Mouse (Mus musculus) heart, adult 18-20 months (tissue): ENCODE measurements around the gene Frem3. TPM values are rescaled to one million over a fixed set of nuclear protein-coding genes. Genes with fewer than 3 reads are reported as not detected.

Experiments used
- DNase-seq, 2 experiments: peaks; one replicate each; pipeline ENCODE4 v3.0.0; 2021 to 2022; ENCODE audit warnings: mixed read lengths in 1 of 2
- long read RNA-seq, 2 experiments: library from polyadenylated mRNA; stranded (forward); transcript quantifications; one replicate each; pipeline ENCODE4 v2.0.0; 2021
- total RNA-seq, 2 experiments: library from RNA; stranded (reverse); gene quantifications; 2 replicates each; pipeline ENCODE4 v1.2.3; 2021

Gene Frem3
- total RNA-seq = under 1 TPM in 1 of 2 experiments, not detected in 1; 0.07 TPM
- long read RNA-seq, experiment 1 = 0 reads
- long read RNA-seq, experiment 2 = 0 reads

DNA sequence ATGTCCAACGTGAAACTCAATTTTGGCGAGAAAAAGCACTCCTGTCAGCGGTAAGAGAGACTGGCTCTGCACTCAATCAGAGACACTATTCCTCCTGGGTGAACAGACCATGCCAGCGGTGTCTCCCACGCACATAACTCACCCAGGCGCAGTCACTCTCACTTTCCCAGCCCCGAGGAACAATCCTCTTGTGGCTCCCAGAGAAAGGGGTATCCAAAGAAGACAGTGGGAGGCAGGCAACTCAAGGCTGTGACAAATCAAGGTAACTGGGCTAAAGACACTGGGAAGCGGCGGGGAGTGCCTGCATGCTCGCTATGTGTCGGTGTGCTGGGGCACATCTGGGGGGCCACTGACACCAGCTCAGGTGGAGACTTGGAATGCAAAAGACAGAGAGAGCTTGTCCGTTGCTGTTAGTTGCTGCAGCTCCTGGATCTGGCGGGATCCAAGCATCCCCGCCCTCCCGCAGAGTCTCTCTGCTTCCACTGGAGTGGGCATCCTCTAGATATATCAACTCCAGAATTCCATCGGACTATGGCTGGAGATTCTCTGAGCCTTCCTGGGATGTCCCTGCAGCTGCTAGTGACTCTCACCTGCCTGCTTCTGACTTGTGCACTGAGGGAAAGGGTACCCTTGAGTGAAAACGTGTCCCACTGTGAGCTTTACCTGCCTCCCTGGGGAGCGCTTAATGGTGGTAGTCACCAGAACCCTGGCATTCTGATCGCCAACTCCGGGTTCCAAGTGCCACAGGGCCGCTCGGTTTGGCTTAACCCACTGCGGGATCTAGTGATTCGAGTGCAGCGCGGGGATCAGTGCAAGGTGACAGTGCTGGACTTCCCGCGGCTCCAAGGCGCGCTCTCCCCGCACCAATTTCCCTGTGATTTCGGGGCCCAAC, at the start of gene Frem3:
Gene Frem3 (plus strand): TSS at position 532 of the 892 bp plus-strand sequence.
- DNase-seq = no peak

DNA sequence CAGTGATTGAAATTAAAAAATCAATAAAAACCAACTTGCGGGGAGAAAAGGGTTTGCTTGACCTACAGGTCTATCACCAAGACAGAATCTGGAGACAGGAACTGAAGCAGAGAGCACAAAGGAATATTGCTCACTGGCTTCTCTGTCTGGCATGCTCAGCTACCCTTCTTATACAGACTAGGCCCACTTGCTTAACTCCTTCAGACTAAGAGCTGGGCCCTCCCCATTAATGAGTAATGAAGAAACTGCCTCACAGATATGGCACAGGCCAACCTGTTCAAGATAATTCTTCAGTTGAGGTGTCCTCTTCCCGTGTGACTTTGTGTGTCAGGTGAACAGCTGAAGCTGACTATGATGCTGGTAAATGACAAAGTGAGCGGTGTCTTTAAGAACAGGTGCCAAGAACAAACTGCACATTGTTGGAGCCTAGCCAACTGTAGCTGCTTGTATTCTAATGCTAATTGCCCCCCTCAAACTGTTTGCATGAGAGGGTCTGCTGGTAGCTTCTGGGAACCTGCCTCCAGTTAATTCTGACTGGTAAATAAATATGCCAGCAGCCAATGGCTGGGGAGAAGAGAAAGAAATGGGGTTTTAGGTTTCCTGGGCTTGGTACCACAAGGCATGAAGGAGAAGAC, 46.6 kb upstream of the Frem3 start:
- no peak for DNase-seq

DNA sequence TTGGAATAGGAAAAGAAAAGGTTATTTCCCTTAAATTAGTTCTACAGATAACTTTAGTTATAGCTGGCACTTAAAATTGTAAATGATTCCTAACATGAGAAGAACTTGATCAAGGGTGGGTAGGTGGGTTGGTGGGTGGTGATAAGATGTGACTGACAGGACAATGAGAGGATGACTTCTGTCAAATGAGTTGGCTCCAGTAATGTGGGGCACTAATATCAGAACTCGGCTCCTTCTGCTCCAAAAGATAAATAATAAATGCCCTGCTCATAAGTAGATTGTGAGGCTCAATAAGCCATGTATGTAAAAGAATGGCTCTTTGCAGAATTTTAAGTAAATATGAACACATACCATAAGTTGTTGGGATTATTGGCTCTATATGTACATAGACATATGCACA, 43.4 kb upstream of the Frem3 start:
- no peak for DNase-seq

DNA sequence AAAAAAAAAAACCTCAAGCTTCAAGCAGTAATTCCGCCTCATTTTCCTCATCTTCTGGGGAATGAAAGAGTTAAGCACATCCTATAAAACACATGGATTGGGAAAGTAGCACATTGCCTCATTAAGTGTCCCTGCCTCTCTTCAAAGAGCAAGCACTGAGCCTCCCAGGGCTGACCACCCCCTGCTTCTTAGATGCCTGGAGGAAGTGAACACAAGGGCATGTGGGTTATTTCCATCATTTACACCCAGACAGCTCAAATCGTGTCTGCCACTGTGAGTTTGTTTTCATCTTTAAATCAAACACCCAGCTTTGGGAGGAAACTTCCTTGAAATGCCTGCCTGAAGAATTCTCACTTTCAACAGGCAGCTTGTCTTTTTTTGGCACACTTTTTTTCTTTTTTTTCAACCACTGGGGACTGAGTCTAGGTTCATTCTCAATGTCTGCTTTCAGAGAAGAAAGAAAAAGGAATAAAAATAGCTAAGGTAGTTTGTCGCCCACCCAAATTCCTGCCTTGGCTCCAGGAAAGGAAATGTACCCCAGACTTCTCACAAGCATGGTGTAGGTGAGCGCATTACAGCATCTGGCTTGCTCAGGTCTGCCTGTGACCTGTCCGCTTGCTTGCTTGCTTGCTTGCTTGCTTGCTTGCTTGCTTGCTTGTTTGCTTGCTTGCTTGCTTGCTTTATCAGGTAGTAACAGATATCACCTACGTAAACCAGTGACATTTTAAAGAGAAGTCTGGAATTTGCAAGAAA, 42.5 kb upstream of the Frem3 start:
- DNase-seq = no peak

DNA sequence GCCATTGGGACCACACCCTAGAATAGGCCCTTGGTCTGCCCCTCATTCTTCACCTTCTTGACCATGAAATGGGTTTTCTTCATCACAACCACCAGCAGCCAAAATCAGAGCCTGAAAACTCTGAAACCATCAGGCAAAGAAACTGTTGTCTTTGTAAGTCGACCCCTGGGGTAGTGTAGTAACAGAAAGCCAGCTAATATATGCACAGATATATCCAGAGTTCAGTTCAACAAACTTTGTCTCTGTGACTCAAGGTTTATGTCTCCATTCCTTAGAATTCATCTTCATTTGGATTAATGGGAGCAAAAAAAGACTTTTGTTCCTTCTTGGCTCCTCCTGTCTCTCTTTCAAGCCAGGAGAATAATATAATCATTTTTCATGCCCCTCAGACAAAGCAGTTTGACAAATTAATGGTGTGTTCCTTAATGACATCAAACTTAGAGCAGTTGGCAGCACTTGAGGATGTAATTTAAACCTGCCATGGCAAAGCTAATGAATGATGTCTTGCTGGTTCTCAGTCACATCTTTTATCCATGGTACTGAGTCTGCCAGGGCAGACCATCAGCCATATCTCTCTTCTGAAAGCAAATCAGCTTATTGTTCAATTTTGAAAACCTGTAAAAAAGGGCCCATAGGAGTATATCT, 38.3 kb upstream of the Frem3 start:
- no peak for DNase-seq

DNA sequence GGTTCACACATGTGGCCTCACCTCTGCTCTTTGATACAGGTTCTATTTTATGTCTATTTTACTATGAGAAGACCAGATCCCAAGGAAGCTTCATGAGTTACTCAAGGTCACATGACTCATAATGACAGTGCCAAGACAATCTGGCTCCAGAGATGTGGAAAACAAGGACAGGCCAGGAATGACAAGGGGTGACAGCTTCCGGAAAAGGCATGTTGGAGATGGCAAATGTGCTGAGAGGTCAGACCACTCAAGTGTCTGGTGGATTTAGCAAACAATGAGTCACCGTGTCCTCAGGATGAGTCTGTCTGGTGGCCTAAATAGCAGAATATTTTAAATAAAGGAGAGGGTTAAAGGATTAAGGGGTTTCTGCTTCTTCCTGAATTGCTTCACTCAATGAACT, 33.8 kb upstream of the Frem3 start:
- no peak for DNase-seq

DNA sequence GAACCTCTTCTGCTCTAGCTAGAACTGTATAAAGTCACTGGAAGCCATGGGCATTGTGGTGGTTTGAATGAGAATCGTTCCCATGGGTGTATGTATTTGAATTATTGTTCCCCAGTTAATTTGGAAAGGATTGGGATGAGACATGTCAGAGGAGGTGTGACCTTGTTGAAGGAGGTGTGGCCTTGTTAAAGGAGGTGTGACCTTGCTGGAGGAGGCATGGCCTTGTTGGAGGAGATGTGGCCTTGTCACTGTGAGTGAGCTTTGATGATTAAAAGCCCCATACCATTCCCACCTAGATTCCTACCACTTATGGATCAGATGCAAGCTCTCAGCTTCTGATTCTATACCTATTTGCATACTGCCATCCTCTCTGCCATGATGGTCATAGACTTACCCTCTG, 31.8 kb upstream of the Frem3 start:
- no peak for DNase-seq

DNA sequence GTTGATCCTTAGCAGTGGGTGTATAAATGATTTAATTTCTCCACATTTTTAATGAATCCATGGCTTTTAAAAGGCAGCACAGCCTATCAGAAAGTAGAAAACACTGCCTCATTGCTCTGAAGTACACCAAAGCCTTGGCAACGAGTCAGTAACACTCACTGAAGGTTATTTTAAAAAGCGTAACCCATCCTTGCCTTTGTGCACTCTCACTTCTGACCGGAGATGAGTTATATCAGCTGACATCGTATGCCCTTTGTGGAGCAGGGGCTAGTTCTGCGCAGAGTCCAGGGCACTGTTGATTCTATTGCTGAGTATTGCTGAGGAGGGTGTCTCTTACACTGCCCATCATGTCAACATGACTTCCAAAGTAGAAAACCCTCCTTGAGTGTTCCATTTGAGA, 18.3 kb upstream of the Frem3 start:
- DNase-seq = no peak

DNA sequence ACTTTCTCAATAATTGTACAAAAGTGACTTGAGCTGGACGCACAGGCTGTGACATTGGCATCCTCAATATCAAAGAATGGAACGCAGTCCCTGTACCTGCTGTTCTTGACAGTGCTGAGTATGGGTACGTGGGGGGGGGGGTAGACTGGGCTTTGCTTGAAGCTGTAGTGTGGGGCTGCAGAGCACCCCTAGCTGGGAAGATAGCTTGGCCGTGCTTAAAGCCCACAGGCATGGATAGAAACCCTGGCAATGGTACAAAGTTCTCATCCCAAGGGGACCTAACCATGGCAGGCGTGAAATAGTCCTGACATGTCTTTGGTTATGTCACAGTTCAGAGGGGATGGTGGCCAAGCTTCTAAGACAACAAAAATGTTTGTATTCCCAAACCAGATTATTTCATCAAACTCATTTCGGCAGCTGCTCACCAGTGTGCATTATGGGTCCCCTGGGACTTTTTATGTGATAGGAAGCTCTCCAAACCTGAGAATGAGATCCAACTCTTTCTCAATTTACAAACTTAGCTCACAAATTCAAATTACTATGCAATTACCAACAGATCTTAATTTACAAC, 10.2 kb upstream of the Frem3 start:
- DNase-seq = peak; percentile 5 to 7

DNA sequence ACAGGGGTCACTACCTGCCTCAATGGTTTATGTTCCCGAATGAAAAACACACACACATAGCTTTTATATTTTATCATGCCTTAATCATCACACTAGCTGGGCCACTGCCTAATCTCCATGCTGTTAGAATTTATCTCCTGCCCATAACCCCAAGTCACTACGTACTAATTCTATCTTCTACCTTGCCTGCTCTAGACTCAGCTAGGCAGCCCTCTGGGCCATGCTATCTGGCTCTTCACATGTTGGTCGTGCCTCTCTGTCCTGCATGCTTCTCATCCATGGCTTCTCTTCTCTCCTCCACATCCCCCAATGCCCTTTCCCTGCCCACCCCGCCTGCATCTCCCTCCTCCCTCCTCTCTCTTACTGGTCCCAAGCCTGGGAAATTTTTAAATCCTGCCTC, 9.0 kb upstream of the Frem3 start:
- no peak for DNase-seq

DNA sequence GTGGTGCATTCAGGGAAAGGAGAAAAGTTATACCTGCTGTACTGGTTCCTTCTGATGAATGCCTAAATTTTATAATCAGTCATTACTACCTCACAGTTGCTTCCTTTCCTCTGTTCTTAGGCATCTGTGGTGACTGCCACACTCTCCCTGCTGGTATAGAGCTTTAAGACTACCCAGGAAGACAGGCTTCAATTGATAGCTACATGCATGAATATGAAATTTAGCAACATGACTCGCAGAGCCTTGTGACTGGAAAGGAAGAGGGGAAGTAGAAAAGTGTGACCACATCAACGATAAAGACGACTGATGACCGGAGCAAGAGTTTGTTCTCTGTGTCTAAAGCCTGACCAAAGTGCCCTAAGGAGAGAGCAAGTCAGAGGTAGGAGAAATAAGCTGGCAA, 3.8 kb upstream of the Frem3 start:
- DNase-seq = no peak

DNA sequence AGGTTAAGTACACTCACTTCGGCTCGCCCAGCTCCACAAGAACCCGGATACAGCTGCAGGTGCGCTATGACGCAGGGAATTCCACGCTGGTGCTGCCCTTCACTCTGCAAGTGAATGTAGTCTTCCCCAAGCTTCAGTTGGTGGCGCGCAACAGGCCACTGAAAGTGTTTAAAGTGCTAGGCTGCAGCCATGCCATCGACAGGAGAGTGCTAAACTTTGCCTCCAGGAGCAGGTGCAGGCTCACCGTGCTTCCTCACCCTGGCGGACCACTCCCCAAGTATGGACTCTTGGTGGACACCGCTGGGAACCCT, 516 bp downstream of the Frem3 start:
- DNase-seq = no peak

DNA sequence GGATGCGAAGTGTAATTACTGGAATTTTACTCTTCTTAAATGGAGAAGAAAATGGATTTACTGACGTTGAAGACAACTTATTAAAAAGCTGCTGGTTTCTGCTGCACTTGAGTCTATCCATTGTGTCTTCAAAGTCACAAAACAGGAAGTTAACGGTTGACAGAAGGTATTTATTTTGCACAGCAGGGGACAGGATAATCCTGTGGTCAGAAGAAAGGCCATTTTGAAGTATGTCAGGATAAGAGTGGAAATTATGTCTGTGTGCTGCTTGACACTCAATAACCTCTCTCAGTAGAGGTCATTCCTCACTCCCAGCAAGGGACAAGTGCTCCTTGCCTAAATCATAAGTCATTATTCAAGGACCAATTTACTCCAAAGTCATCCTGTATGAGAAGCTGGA, 8.9 kb downstream of the Frem3 start:
- no peak for DNase-seq

DNA sequence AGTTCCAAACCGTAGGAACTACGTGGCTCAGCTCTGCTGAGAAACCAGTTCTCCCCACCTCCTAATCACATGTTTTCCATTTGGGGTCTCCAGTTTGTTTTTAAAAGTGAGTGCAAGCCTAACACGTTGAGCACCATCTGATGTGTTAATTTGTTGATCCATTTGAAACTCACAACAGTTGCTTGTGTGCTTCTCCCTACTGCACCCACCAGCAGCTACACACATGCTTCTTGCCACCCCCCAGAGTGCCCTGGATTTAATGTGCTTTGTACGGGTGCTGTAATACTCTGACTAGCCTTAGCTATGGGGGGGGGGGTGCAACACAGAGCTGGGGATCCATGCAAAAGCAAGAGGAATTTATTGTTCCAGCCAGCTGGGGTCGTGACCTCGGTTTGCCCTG, 36.5 kb downstream of the Frem3 start:
- no peak for DNase-seq

DNA sequence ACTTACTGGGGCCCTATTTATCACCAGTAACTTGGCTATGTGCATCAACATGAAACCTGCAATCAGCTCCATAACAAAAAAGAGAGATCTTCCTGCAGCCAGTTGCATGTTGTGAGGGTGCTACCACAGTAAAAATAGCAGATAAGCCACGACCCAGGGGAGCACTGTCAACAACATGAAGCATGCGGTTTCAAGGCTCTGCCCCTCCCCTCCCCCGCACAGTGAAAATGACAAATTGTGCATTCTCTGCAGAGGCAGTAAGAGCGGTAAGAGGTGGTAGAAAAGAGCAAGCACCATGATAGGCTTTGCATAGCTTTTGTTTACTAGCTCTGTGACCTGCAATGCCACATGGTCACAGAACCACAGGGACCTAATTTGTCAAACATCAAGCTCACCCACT, 46.8 kb downstream of the Frem3 start:
- DNase-seq = no peak

DNA sequence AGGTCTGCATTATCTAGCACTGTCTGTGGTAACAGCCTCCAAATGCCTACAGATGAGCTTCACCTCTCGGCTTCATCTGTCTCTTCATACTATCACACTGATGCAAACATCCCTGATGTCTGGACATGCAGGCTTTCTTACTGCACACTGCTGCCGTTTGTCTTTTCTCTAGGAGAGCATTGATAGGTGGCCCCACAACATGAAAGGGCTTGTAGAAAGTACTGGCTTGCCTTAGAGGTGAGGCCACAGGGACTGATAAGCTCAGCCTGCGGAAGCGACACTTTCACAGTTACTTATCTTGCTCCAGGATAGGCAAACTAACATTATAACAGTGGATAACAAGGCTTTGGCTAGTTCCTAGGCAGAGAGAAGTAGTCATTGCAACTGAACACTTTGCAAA, 50.2 kb downstream of the Frem3 start:
- DNase-seq = no peak

DNA sequence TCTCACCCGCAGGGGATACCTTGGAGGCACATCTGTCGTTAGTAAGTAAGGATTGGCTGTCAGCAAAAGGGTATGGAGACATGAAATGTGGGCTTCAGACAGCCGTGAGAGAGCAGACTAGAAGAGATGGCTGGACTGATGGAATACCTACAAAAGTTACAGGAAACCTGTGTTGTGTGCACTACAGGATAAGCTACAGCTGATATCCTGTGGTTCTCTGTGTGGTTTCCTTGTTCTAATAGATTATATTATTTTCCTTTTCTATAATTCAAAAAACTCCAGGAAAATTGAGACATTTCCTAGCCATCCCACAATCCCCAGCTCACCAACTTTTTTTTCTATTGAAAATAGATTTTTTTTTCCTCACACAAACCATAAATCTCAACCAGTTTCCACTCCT, 52.6 kb downstream of the Frem3 start:
- no peak for DNase-seq

DNA sequence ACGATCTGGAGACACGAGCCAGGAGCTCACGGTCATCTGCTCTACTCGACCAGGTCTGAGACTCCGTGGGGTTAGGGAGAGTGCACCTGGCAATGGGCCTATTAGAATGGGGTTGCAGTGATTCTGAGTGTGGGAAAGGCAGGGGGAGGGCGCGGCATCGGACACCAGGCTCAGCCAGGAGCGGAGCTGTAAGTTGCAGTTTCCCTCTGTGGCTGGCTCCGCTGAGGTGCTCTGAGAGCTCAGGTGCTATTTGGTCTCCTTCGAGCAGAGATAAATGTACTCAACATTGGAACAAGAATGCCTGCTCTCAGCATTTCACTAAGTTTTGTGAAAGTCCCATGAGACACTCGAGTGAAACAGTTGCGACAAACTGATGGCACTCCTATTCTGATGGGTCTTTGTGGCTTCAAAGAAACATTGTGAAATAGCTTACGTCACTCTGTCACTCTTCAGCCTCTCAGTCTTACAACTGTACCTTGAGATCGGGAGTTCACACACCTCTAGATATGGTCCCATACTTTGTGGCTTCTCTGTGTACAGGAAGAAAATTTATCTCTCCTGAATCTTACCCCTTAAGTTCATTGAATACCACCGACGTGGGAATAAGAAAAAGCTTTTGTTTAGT, 58.5 kb downstream of the Frem3 start:
- DNase-seq = no peak

DNA sequence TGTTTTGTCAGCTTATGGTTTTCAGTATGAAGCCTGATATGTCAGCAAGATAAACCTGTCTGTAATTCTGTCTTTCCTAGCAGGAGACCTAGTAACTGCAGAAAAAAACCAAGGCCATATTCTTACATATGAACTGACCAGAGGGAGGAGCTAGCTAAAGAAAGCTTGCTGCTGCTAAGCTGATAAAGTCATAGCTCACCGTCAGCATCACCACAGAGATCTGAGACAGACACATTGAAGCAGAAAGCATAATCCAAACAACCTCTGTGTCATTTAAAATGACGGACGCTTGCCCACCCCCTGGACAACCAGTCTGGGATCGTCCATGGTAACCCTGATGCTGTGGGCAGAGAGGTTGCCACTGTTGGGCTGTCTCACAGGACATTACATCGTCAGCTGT, 71.7 kb downstream of the Frem3 start:
- DNase-seq = no peak

DNA sequence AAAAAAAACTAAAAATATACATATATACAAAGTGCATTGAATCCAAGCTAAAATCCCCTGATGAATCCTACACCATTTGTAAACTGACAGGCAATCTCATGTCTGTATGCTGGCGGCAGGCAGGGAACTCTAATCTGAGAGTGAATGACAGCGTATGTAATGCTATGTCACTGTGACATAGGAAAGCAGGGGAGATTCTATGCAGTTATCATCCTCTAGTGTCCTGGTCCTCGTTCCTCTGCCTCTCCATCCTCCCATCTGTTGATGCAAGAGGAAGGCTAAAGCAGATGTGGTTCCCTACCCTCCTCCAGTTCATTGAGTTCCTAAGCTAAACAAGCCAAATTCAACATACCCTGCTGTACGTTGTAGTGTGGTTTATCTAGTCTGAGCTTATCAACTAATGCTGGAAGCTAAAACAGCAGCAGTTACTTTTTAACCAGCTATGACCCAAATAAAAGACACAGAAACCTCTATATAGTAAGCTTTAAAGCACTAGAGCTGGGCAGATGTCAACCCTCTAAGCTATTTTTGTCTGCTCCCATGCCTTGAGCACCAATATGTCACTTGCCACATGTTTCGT, 73.0 kb downstream of the Frem3 start:
- DNase-seq = no peak

DNA sequence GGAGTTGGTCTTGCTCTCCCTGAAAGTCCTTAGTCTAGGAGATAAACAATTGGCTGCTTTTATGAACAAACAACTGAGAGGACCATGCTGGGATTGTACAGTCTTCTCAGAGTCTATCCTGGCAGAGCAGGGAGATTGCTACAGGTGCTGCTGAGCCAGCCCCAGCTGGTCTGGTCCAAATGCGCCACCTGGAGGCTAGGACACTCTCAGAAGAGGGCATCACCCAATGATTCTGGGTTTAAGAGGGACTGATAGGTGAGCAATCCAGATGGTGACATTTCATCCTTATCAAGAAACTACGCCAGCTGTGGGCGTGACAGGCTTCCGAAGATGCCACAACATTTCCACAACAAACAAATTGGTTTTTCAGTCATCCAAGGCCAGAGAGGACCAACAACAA, 77.3 kb downstream of the Frem3 start:
- DNase-seq = peak; percentile 39 to 76
